Mouse (Mus musculus) adrenal gland, postnatal 10 days (tissue): Measurements from ENCODE around the gene Zan. TPM values are rescaled to one million over a fixed set of nuclear protein-coding genes. Genes with fewer than 3 reads are reported as not detected.
"Not testable (repeated sequence)": the region's sequence is repeated elsewhere in the genome, so short reads cannot be mapped to it uniquely, and the experiment has no call there.

Experiments used
- DNase-seq: peaks from one replicate; pipeline ENCODE4 v3.0.0; 2021; ENCODE audit warnings: mixed read lengths
- total RNA-seq, 2 experiments: library from RNA; stranded (reverse); gene quantifications; 2 replicates each; pipeline ENCODE4 v1.2.3; 2021

The Zan gene
- total RNA-seq, 2 experiments from 2014 or later, result 0.09 to 0.15 TPM

DNA sequence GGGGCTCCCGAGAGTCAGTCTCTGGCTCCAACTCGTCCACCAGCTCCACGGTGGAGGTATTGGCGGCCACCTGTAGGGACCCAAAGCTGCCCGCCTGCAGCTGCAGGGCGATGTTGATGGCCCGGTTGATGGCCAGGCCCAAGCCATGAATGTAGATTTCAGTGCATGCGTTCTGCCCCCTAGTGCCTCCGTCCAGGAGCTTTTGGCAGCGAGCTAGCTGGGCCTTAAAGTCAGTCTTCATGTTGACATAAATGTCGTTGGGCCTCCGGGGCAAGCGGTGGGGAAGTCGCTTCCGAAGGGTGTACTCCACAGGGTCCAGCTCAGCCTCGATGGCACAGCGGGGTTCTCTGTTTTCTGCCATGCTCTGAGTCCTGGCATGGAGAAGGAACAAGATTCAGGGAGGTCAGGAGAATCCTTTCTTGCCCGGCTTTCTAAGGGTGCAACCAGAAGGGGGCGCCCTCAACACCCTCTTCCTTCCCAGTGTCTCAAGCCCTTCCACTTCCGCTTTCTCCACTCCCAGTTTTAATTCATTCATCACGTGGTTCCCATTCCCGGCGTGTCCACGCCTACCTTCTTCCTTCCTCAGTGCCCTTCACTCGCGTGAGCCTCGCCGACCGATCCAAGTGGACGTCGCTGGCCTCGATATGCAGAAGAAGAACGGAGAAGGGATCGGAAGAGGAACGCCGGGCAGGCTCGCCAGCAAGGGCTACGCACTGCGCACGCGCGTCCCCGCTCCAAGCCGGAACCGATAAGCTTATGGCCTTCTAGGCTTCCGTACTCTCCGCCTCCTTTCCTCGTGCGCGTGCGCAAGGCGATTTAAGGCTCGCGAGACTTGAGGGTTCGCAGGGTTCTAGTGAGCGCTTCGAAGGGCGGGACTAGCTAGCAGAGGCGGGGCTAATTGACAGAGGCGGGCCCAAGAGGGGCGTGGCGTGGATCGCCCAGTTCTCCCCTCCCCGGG, 25.1 kb upstream of the Zan start, which contains the start of gene Pop7:
Gene Pop7 (minus strand): TSS at position 810 of the 958 bp plus-strand sequence.
- peak; percentile 100 for DNase-seq

DNA sequence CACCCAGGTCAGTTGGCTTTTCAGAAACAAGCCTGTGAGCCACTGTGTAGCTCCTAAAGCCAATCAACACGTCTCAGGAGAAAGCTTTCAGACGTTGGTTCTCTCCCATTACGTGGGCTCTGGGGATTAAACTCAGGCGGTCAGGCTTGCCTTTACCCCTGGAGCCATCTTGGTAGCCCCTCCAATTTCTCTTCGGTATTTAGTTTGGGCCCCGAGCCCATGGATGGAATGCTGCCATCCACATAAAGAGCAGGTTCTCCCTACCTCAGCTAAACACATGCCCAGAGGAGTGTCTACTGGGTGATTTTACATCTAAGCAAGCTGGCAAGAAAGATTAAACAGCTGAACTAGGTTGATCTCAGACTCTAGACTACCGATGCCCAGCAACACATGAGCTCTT, 23.3 kb upstream of the Zan start:
- DNase-seq, result no peak

DNA sequence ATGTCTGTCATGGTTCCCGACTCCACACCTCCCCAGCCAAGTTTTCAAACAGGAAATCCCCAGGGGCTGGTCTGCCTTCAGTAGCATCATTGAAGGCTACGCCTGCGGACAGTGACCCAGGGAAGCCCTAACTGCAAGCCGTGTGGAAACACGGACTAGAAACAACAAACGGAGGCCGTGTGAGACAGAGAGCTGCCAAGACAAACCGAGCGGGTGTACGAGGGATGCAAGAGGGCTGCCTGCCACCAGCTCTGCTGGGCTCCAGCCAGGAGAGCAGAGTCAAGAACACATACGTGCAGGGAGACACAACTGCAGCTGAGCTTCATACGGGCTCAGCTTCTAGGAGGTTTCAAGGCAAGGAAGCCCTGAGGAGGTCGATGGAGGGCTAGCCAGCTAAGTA, 17.0 kb upstream of the Zan start:
- DNase-seq, result peak; percentile 62

DNA sequence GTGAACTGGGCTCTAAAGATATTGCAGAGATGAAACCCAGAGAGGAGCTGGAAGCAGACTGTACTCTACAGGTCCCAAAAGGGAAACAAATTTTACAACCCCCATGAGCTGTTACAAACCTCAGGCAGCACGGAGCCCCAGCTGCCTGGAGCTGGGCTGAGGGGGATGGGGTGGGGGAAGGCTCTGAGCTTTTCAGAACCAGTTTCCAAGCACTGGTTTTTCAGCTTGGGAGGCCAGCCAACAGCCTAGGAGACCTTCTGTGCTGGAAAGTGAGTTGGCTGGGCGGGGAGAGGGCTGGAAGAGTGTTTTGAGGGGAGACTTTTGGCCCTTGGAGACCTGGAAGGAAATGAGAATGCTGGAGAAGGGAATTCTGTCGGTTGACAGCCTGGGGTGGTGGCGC, 14.7 kb upstream of the Zan start:
- no peak for DNase-seq

DNA sequence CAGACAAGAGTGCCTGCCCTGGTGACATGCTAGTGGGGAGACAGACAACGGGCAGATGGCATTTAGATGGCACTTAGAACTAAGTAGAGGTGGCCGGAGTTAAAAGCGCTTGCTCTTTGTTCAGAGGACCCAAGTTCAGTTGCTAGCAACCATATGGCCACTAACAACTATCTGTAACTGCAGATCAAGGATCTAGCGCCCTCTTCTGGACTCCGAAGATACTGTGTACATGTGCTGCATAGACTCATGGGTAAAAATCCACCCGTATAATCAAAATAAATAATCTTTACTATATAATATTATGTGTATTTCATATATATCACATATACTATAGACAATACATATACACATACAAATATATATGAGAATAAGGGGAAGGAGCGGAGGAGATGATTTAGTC, 10.8 kb upstream of the Zan start:
- DNase-seq, result no peak

DNA sequence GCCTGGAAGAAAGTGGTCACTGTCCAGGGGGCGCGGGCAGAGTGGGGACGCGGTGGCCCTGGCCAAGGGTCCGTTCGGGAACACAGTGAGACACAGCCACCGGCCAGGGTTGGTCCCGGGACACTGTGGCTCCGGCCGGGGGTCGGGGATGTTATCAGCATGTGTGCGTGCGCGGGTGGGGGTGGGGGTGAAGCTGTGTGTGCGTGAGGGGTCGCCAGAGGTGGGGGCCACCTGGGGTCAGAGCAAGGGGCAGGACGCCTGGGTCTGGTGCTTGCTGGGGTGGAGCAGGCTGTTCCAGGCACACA, 8.9 kb upstream of the Zan start:
- DNase-seq, result no peak

DNA sequence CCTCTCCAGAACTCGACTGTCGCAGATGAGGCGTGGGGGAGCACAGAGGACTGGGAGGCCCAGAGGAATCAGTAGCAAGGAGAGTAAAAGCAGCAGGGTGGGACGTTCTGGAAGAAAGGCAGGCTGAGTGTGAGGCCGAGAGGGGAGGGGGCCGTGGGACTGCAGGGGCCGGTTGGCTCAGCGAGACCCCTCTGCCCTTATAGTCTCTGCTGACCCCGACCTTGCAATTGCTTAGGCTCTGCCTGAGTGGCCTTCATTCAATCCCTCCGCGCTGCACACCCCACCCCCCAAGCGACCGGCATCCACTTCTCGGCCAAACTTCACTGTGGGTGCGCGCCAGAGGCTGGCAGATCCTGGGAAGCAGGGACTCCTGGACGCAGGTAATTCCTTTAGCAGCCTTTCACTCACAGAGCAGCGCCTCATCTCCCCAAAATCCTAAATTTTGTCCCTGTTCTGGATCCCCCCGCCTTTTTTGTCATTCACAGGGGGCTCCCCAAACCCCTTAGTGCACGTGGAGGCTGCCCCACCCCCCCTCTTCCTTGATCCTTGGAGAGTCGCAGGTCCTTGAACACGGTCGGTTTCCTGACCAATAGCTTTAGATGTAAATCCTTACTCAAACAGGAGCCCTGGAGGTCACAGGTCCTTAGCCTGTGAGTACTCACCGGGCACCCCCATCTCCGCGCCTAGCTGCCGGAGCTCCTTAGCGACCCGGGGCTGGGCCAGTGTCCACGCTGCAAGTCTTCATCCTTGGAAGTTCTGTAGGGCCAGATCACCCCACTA, 8.4 kb upstream of the Zan start:
- DNase-seq, result no peak

DNA sequence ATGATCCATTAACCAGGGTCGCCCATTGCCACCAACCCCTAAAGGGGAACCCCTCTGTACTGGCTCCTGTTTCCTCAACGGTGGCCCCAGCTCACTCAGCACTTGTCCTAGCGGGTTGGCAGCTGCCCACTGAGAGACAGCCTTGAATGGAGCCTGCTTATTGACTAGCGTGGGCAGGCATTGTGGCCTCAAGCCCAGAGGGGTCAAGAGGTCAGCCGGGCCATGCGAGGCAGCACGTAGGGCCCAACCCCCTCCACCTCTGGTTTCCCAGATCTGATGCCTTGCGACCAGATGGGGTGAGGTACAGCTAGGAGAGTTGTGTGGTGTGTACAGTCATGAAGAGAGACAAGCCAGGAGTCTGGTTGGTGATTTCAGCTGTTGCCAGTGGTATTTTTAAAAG, 5.0 kb upstream of the Zan start:
- DNase-seq, result peak; percentile 75

DNA sequence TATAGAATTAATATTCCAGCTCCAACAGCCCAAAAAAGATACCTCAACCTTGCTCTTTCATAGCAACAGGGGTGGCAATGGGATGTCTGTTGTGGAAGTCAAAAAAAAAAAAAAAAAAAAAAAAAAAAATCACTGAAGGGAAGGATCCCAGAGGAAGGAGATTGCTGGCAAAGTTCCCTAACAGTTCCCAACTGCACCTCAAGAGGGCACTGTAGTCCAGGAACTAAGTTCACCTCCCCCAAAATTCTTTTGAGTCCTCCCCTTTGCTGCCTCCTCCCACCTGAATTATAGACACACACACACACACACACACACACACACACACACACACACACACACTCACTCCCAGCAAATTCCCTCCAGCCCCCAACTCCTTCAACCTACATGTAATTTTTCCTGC, 4.3 kb upstream of the Zan start:
- DNase-seq, result peak; percentile 88

DNA sequence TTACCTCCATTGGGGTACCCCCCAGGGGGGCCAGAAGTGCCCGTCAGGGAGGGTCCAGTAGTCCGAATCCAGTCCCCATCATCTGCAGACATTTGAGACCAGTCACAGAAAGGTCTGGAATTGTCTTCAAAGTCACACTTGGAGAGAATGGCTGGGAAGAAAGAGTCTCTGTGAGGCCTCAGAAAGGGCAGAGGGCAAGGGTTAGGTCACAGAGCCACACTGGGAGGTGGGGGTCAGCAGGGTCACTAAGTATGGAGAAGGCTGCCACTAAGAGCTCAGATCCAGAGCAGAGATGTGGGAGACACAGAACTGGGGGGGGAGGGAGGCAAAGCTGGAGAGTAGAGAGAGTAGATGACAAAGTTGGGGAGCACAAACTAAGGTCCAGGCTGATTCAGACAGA, 2.5 kb downstream of the Zan start:
- no peak for DNase-seq

DNA sequence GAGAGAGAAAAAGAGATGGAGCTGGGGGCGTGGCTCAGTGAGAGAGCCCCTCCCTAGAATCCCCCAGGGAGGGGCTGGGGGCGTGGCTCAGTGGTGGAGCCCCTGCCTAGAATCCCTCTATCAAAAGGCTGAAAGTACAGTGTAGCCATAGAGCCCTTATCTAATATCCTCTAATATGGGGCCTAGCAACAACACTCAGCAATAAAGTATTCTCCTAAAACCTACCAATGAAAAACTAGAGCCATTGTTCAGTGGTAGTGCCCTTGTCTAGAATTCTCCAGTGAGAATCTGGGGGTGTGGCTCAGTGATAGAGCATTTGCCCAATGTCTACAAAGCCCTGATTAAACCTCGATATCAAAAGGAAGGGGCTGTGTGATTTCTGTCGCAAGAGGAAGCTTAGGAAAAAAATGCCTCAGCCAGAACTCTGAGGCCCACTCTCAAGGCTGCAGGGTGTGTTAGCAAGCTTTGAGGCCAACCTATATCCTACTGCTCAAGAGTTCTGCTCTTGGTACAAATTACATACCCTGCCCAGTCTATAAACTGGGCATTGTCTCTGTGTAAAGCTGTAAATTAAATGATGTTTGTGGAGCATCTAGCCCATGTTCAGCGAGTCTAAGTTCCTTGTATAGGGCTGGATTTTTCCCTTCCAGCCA, 4.5 kb downstream of the Zan start:
- DNase-seq, result no peak

DNA sequence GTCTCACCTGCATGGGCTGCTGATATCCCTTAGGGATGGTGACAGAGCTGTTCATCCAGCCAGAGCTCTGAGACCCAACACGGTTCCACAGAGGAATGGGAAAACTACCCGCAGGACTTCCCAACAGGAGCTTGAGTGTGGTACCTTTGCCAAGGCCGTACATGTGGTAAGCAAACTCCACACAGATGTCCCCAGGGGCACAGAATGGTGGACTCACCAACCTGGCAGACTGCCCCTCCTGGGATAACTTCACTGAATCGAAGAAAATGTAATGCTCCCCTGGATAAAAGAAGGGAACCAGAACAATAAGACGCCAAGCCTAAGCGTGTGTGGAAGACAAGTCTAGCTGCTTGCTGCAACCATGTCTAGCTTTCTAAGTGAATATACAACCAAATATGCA, 9.9 kb downstream of the Zan start:
- peak; percentile 53 for DNase-seq

DNA sequence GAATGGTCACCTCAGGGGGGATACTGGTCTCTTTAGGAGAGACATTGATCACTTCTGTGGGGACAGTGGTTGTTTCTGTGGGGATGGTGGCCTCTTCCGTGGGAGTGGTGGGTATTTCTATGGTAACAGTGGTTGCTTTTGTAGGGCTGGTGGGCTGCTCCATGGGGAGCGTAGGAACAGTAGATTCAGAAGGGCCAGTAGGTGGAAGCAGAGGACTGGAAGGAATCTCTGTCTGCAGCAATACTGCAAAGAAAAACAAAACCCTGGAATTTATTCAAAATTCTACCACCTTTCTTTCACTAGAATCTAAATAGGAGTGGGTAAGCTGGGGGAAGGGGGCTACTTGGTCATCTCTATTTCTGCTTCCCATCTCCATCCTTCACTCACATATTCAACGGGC, 11.8 kb downstream of the Zan start:
- no peak for DNase-seq

DNA sequence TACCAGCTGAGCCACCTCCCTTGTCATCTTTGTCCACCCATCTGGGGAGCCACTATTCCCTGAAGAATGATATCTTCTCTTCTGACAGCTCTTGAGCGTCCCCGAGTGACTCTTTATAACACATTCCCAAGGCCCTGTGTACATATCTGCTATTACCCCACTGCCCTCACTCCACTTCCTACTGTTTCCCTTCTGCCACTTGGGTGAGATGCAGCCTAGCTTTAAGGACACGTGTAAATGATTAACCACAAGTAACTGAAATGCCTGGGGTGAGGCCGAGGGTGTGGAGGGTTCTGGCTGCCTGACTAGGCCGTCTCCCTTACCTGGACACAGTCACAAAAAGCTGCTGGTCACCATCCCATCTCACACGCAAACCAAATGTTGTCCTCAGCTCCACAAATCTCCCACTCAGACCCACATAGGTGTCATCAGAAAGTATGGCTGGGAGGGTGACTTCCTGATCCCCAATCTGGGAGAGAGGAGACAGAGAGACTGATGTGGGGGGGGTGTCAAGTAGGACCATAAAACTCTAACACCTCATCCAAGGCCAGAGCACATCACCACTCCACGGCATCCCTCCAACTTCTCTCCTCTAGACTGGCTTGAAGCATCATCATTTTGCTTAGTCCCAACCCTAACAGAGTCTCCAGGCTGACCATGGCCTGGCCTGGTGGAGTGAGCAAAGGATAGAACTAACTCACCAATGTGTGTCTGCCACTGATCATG, 20.8 kb downstream of the Zan start:
- no peak for DNase-seq

DNA sequence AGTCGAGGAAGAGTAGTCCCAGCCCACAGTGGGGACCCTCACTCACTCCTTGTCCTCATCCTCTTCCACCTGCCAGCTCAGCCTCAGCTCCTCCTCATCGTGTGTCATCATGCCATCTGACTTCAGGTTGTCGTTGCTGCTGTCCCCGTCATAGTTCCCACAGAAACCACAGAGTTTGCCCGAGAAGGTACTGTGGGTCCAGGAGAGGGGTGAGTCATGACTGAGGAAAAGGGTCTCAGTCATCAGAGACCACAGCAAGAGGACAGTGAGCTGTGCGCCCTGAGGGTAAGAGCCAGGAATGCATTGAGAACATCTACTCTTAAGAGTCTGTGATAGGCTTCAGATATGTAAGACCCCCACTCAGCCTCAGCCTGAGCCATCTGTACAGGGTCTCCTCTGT, 21.7 kb downstream of the Zan start:
- DNase-seq, result no peak

DNA sequence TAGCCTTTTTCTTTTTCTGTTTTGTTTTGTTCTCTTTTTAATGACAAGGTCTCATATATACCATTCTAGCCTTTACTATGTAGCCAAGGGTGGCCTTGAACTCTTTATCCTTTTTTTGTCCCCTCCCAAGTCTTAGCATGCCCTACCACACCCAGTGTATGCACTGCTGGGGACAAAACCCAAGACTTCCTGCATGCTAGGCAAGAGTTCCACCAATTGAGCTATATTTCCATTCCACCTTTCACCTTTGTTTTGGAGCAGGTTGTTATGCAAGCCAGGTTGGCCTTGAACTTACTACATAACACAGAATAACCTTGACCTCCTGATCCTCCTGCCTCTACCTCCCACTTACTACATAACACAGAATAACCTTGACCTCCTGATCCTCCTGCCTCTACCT, 31.3 kb downstream of the Zan start:
- DNase-seq, result no peak

DNA sequence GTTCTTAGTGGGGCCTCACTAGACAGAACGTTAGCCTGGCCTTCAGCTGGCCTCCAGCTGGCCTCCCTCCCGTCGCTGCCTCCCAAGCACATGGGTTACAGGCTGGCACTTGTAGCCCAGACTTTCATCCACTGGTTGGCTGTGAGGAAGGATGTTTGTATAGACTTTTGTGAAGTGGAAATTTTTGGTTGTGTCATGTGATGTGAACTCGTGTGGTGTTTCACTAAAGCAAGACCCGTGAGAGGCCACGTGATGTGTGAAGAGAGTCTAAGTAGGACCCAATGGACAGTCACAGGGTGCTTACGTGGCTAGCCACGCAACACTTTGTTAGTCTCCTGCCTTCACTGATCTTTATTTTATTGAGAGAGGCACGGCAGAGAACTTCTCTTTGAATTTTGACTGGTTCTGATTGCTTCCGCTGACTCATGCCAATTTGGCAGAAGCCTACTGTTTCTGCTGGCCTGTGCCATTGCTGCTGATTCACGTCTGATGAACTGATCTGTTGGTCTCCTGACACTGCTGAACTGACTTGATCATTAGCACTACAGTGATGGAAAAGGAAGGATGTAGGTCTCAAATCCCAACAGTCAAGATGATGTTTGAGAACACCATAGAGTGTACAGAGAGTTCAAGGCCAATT, 36.5 kb downstream of the Zan start:
- DNase-seq, result peak; percentile 51

DNA sequence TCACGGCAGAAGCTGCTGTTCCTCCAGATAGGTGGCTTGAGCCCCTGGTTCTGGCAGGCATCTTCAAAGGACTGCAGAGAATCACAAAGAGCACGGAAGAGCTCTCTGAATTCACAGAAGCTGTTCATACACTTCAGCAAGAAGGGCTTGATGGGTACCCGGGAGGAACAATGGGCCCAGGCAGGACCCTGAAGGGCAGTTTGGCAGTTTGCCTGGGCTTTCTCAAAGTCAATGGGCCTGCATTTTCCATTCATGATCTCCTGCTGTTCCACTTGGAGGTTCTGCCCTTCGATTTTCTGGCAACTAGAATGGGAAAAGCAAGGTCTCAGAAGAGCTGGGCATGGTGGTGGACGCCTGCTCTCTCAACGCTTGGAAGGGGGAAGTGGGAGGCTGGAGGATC, 43.0 kb downstream of the Zan start:
- no peak for DNase-seq

DNA sequence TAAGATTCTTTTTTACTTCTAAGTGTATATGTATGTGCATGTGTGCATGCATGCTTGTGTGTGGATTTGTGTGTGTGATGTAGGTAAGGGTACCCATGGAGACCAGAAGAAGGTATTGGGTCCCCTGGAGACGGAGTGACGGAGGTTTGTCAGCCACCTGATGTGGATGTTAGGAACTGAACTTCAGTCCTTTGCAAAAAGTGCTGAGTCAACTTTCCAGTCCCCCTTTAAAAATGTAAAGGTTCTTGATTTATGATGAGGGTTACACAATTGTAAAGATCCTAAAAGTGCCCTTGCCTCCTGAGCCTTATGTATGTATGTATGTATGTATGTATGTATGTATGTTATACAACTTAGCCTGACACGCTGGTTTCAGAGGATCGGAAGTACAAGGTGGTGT, 46.5 kb downstream of the Zan start:
- DNase-seq, result not testable (repeated sequence)

DNA sequence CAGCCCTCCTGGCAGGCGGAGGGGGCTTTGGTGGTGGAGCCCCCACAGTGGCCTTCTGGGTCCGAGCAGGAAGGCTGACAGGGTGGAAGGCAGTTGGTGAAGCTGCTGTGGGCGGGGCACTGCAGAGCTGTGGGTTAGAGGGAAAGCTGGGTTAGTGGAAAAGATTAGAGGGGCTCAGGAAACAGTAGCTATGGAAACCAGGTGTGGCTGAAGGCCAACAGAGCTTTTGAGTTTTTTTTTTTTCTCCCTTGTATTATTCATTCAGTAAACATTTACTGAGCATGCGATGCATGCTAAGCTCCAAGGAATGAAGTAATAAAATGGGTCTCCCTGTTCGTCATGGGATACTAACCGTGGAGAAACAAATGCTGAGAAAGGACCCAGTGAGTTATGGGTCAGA, 51.2 kb downstream of the Zan start:
- DNase-seq, result no peak

DNA sequence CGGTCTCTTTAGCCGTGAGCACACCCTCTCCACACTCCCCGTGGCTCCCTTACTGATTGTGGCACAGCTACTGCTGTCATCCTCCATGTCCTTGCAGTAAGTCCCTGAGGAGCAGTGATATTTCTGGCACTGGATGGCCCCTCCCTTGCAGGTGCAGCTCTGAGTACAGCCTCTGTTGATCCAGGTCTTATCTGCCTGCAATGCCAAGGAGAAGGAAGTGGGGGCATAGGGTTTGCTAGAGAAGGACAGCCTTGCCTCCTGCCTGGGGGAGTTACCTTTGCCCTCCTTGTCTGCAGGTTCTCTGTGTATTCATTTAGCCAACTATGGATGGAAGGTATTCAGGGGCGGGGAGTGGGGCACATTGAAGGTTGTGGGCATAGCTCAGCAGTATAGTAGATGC, 57.0 kb downstream of the Zan start:
- no peak for DNase-seq

DNA sequence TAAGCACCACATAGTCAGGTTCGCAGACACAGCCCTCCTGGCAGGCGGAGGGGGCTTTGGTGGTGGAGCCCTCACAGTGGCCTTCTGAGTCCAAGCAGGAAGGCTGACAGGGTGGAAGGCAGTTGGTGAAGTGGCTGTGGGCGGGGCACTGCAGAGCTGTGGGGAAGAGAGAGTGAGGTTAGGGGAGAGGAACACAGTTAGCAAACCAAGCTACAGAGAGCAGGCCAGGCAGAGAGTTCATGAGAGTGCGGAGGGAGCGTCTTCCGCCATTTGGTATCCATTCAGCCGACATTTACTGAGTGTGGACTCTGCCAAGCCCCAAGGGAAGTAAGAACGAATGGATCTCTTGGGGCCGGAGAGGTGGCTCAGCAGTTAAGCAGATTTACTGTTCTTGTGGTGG, 57.8 kb downstream of the Zan start:
- DNase-seq, result no peak
